In genomic region chr8:83662421-83662826, GRCm38 (mm10) we compare ENCODE assay signal across 1 mouse cellular context.
TF ChIP-seq lines count a peak whose summit lies in the region.

No protein-coding gene starts in this region.

TF ChIP-seq in CH12.LX, 34 proteins besides CTCF, POLR2A, EP300 and RAD21:
- TF ChIP-seq MAZ (IDR thresholded peaks at IDR 0.05; ENCODE audit: low read depth, low read length) (no peak), HCFC1 (IDR thresholded peaks at IDR 0.05; ENCODE audit: low read depth, low read length) (no peak), POLR2AphosphoS2 (IDR thresholded peaks at IDR 0.05; ENCODE audit: low read depth, low read length) (no peak), MXI1 (IDR thresholded peaks at IDR 0.05; ENCODE audit: low read depth, low read length) (no peak), CHD2 (IDR thresholded peaks at IDR 0.05; ENCODE audit: low read length) (no peak), GABPA (IDR thresholded peaks at IDR 0.05; ENCODE audit: insufficient replicate concordance, low read depth, low read length) (no peak), ELF1 (IDR thresholded peaks at IDR 0.05; ENCODE audit: low read depth, low read length) (peak; percentile 19; the same call in 1 of the 2 replicates), SMC3 (IDR thresholded peaks at IDR 0.05; ENCODE audit: low read depth, low read length) (peak; percentile 75)
